Mouse (Mus musculus) hindbrain, embryonic 10.5 days (tissue): ENCODE measurements at regions not wholly inside any gene's neighbourhood (a gene's known extent, or its start where the extent isn't known, plus 50 kb on each side); places are given as distances from the start of the nearest gene placed in this dataset.

Experiments
- DNase-seq: peaks from one replicate; pipeline ENCODE4 v3.0.0-alpha.2; 2017; ENCODE audit warnings: low spot score
- H3K27ac ChIP-seq: fragments of 300-500 bp; sonication (generic); 2 replicates; pipeline ENCODE4 v1.5.1; 2016; ENCODE audit warnings: mild to moderate bottlenecking, moderate library complexity
- H3K27me3 ChIP-seq: fragments of 300-500 bp; sonication (generic); 2 replicates; pipeline ENCODE4 v1.6.1; 2016; ENCODE audit warnings: mild to moderate bottlenecking; ENCODE audit not compliant: poor library complexity, insufficient read depth, severe bottlenecking
- H3K36me3 ChIP-seq: fragments of 300-500 bp; sonication (generic); 2 replicates; pipeline ENCODE4 v1.6.1; 2016; ENCODE audit warnings: mild to moderate bottlenecking, moderate library complexity
- H3K4me1 ChIP-seq: fragments of 300-500 bp; sonication (generic); replicated peaks from 2 replicates; pipeline ENCODE4 v1.6.1; 2016; ENCODE audit warnings: mild to moderate bottlenecking
- H3K4me3 ChIP-seq: fragments of 300-500 bp; sonication (generic); 2 replicates; pipeline ENCODE4 v1.5.1; 2016; ENCODE audit warnings: mild to moderate bottlenecking, moderate library complexity
- H3K9me3 ChIP-seq: fragments of 300-500 bp; sonication (generic); 2 replicates; pipeline ENCODE4 v1.6.1; 2016; ENCODE audit warnings: mild to moderate bottlenecking, moderate library complexity
- WGBS: fragments of 180-500 bp; shearing (Covaris S2); methylation state at CpG from one replicate; pipeline ENCODE4 v1.1.7; 2016; 5-methylcytosine and 5-hydroxymethylcytosine counted together

DNA sequence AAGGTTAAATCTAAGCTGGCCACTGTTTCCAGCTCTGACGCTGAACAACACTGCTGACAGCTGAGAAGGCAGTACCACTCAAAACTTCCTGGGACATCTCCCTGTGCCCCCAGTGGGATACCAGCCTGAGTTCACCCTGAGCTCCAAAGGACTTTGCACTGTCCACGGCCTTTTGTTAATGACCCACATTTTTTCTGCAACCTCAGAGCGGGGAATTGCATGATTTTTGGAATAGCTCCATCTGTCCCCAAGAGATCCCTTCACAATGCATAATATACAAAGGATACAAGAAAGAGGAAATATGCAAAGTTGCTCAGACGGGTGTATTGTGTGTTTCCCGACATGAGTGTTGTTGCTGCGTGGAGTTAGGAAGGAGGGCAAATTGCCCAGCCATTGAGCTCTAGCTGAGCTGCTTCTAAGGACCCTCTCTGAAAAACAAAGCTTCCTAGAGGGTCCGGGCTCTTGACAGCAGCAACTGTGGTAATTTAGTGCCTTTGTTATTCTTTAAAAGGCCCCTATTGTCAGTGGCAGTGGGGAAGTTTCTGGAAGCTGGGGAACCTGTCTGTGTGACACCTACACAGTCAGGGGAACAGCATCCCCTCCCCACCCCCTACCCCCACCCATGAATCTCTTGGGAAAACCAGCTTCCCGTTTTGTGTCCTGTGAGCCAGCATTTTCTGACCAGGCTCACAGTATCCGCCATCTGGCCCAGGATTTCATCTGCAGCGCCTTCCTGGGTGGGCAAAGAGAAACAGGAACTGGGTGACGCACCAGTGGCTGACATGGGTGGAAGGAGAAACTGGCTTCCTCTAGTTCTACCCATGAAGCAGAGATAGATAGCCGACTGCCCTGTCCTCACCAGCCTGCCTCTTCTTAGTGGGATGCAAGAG, 217.4 kb upstream of the Spdye4c start:
- no peaks in the 10 kb centered on the region; the same call in 1 of the 2 replicates for H3K27me3 ChIP-seq
- WGBS = 40% methylated on average over 12 of the region's 12 CpGs
- H3K4me3 ChIP-seq = no peak overlapping the region
- H3K4me1 ChIP-seq = peaks cover 22% of the 10 kb centered on the region
- peak overlapping the region; percentile 75 for H3K27ac ChIP-seq
- DNase-seq = no peak
- H3K36me3 ChIP-seq = no peaks in the 10 kb centered on the region
- H3K9me3 ChIP-seq = no peaks in the 10 kb centered on the region

DNA sequence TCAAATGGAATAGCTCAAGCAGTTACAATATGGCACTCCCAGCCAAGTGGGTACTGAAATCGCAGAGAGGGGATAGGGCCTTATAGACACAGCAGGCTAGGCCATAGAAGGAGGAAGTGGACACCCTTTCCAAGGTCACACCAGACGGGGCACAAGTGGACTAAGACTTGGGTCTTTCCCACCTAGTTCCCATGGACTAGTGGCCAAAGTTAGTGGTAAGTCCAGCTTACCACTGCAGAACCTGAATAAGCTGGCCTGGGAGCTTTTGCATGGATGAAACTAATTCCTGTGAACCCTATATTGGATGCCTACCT, 216.8 kb upstream of the Spdye4c start:
- DNase-seq = no peak
- H3K4me3 ChIP-seq = no peak overlapping the region
- 93% methylated on average over 2 of the region's 2 CpGs for WGBS
- peaks cover 22% of the 10 kb centered on the region for H3K4me1 ChIP-seq
- no peaks in the 10 kb centered on the region; the same call in 1 of the 2 replicates for H3K27me3 ChIP-seq
- H3K9me3 ChIP-seq = no peaks in the 10 kb centered on the region
- H3K27ac ChIP-seq = peak overlapping the region; percentile 75
- H3K36me3 ChIP-seq = no peaks in the 10 kb centered on the region

DNA sequence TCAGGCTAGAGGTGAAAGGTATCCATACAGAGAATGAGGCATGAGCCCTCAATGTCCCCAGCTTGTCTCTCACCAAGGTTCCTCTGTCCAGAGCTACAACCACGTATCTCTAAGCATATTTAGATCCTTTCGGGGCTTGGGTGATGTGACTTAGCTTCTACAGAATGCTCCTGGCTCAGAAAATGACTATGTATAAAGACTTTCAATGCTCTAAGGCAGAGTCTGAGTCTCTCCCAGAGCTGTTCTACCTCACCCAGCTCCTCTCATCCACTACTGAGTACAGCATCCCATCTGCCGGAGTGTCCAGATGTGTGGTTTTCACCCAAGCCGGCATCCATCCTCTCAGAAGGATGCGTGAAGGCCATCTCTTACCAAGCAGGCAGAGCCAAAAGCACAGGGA, 216.1 kb upstream of the Spdye4c start:
- DNase-seq = no peak
- Histone ChIP-seq H3K36me3 (no peaks in the 10 kb centered on the region), H3K27me3 (no peaks in the 10 kb centered on the region; the same call in 1 of the 2 replicates), H3K4me3 (no peak overlapping the region), H3K9me3 (no peaks in the 10 kb centered on the region), H3K4me1 (peaks cover 29% of the 10 kb centered on the region), H3K27ac (no peak overlapping the region)
- 95% methylated on average over 5 of the region's 5 CpGs for whole genome bisulfite sequencing

DNA sequence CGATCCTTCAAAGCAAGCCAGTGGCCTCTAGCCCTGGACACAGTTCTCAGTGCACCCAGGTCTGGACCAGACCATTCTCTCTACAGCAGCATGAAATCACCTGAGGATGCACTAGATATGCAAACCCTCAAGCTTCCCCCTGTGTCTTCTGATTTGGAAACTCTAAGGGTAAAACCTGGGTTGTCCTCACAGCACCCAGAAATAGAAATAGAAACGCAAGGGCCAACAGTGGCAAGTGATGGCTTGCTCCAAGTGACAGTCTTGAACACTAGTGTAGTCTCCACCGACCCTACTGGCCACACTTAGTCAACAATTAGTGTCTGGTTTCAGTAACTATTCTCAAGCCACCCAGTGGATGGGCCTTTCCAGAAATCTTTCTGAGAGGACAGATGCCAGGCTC, 215.2 kb upstream of the Spdye4c start:
- WGBS = 86% methylated on average over 3 of the region's 3 CpGs
- no peaks in the 10 kb centered on the region for H3K9me3 ChIP-seq
- H3K4me1 ChIP-seq = peaks cover 37% of the 10 kb centered on the region
- no peak for DNase-seq
- no peak overlapping the region for H3K4me3 ChIP-seq
- no peak overlapping the region for H3K27ac ChIP-seq
- H3K27me3 ChIP-seq = no peaks in the 10 kb centered on the region; the same call in 1 of the 2 replicates
- no peaks in the 10 kb centered on the region for H3K36me3 ChIP-seq

DNA sequence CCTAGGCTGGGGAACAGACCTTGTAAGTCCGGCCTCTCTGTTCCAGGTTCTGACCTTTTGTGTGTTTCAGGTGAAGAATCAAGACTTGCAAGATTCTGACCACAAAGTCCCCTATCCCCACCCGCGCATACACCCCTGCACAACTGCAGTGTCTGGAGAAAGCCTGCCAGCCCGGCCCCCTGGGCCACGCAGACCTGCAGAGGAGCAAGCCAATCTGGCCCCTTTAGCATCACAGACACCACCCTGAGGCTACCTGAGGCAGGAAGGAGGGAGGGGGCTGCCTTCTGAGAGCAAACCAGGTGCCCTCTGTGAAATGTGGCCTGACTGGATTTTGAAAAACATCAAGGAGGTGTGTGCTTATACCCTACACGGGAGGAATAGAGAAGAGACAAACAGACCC, 213.8 kb upstream of the Spdye4c start:
- H3K27ac ChIP-seq = no peak overlapping the region
- H3K4me1 ChIP-seq = peaks cover 45% of the 10 kb centered on the region
- H3K36me3 ChIP-seq = no peaks in the 10 kb centered on the region
- no peak for DNase-seq
- H3K9me3 ChIP-seq = no peaks in the 10 kb centered on the region
- no peak overlapping the region for H3K4me3 ChIP-seq
- peaks cover 3% of the 10 kb centered on the region; the same call in 1 of the 2 replicates for H3K27me3 ChIP-seq
- WGBS = 77% methylated on average over 6 of the region's 6 CpGs

DNA sequence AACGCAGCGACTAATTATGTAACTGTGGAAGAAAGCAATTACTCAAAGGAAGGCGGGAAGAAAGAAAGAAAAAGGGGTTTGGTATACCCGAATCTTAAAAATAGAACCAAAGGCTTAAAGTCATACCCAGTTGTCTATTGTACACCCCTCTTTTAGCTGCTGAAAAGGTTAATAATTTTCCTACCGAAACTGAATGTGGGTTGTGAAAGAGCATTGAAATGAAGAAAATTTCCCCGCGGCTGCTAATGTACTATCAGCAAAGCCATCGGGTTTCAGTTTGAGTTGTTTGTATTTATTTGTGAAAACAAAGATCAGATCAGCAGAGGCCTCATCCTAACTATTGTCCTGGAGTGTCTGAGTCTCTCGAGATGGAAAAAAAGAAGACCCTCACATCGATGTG, 213.3 kb upstream of the Spdye4c start:
- Histone ChIP-seq H3K27ac (no peak overlapping the region), H3K4me1 (peaks cover 43% of the 10 kb centered on the region), H3K36me3 (no peaks in the 10 kb centered on the region), H3K9me3 (no peaks in the 10 kb centered on the region), H3K4me3 (no peak overlapping the region), H3K27me3 (0 out of 2 replicates have a peak, but pooled peaks cover 3% of the 10 kb centered on the region)
- DNase-seq = no peak
- WGBS = 82% methylated on average over 10 of the region's 10 CpGs

DNA sequence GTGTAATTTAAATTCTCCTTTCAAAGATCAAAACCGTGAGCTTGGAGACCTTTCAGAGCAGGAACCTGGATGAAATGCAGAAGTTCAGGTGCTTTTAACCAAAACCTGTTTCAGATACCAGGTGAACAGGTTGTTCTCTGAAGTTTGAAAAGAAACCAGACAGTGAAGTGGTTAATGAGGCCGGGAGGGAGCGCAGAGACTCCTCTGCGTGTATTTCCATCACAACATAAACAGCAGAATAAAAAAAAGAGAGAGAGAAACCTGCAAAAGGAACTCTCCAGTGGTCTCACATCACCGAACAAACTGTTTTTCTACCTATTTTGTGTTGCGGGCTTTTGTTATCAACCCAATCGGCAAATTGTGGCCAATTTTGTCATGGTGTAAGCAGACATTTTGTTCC, 212.6 kb upstream of the Spdye4c start:
- H3K27me3 ChIP-seq = 0 out of 2 replicates have a peak, but pooled peaks cover 3% of the 10 kb centered on the region
- no peak overlapping the region for H3K4me3 ChIP-seq
- DNase-seq = no peak
- no peak overlapping the region for H3K27ac ChIP-seq
- H3K4me1 ChIP-seq = peaks cover 35% of the 10 kb centered on the region
- WGBS = 70% methylated on average over 7 of the region's 7 CpGs
- no peaks in the 10 kb centered on the region for H3K36me3 ChIP-seq
- no peaks in the 10 kb centered on the region for H3K9me3 ChIP-seq

DNA sequence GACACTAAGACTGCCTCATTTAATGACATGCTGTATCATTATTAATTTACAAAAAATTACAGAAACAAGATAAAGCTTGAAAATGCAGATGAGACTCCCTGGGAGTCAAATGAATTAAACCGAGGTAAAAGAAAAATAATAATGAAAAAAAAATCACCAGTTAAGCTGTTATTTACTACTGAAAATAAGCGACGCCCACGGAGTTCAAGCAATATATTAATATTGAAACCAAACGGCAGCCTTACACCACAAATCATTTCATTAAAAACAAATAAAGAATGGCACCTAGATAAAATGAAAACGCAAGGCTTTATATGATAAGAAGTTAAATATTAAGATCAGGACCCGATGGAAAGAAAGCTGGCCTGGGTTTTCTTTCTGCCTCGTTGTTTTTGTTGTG, 211.9 kb upstream of the Spdye4c start:
- Histone ChIP-seq H3K4me1 (peaks cover 34% of the 10 kb centered on the region), H3K27me3 (0 out of 2 replicates have a peak, but pooled peaks cover 3% of the 10 kb centered on the region), H3K4me3 (no peak overlapping the region), H3K36me3 (no peaks in the 10 kb centered on the region), H3K27ac (0 out of 2 replicates have a peak overlapping the region, but pooled peaks have one; percentile 40), H3K9me3 (no peaks in the 10 kb centered on the region)
- no peak for DNase-seq
- 88% methylated on average over 8 of the region's 8 CpGs for WGBS

DNA sequence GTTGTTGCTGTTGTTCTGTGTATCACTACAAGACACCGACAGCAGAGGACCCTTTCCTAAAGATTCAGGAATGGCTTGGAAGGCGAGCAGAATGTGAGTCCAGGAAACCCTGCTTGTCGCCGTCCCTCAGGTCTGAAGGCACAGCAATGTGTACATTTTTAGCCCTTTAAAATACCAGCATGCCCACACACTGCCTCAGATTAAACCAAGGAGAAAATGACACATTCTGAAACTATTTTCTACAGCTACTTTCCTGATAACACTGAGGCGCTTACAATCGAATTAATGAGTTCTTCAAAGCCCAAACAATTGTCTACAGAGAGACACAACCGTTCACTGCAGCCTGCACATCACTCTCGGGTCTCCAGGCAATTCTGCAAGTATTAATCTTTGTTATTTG, 211.5 kb upstream of the Spdye4c start:
- H3K9me3 ChIP-seq = no peaks in the 10 kb centered on the region
- peaks cover 35% of the 10 kb centered on the region for H3K4me1 ChIP-seq
- no peaks in the 10 kb centered on the region for H3K36me3 ChIP-seq
- DNase-seq = no peak
- WGBS = 49% methylated on average over 8 of the region's 8 CpGs
- H3K4me3 ChIP-seq = no peak overlapping the region
- 0 out of 2 replicates have a peak, but pooled peaks cover 3% of the 10 kb centered on the region for H3K27me3 ChIP-seq
- H3K27ac ChIP-seq = peak overlapping the region; percentile 40; the same call in 1 of the 2 replicates

DNA sequence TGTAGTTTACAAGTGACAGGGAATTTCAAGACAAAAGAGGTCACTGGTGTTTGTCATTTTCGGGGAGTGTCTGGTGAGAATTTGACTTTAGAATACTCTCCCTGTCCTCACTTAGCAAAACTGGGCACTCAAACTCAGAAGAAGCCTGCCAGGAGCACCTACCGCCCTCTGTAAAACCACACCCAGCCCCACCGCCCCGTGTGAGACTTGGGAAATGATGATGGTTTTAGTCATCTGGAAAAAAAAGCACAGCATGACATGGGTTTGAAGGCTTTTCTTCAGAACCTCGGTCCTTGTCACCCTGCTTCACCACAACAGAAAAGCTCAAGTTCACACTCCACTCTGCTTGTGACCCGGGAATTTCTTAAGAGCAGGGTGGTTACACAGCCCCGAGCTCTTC, 210.4 kb upstream of the Spdye4c start:
- Histone ChIP-seq H3K27me3 (0 out of 2 replicates have a peak, but pooled peaks cover 3% of the 10 kb centered on the region), H3K4me1 (peaks cover 35% of the 10 kb centered on the region), H3K27ac (peak overlapping the region; percentile 29; the same call in 1 of the 2 replicates), H3K36me3 (no peaks in the 10 kb centered on the region), H3K9me3 (no peaks in the 10 kb centered on the region), H3K4me3 (no peak overlapping the region)
- DNase-seq = no peak
- 40% methylated on average over 7 of the region's 7 CpGs for WGBS

DNA sequence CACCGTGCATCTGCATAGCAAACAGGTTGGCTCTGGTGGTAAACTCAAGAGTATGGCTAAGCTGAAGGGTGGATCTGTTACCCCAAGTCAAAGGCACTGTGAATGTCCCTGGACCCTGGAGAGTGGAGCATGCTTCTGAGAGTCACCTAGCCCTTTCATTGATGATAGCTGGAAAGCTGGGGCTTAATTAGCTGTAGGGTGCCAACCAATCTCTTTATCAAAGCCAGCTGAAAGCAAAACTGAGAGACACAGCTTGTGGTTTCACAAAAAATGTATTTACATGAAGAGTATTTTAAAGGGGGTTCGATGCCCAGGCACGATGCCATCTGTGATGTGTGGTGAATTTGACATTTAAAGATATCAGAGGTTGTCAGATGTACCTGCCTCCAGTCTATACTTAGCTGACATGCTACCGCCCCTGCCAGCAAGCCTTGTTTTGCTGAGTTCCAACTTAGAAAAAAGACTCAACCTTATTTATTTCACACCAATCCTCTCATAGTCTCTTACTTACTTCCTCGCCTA, 209.3 kb upstream of the Spdye4c start:
- H3K4me1 ChIP-seq = peaks cover 35% of the 10 kb centered on the region
- no peaks in the 10 kb centered on the region for H3K9me3 ChIP-seq
- H3K36me3 ChIP-seq = no peaks in the 10 kb centered on the region
- H3K27ac ChIP-seq = no peak overlapping the region
- H3K27me3 ChIP-seq = 0 out of 2 replicates have a peak, but pooled peaks cover 3% of the 10 kb centered on the region
- 87% methylated on average over 5 of the region's 5 CpGs for WGBS
- no peak for DNase-seq
- H3K4me3 ChIP-seq = no peak overlapping the region

DNA sequence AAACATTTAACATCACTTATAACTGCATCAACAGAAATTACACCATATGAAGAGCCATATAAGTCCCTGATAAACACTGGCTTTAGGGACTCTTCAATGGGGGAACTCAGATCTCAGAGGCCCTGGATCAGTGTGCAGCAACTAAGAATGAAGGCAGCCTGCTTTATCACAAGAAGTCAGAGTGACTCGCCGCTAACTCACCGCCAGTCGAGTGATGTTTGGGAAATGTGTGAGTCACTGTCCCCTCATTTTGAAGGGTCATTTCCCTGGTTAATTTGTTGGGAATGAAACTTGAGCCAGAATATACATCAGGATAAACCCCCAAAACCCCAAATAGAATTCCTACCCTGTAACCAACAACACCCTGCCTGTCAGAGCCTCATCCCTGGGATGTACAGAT, 208.5 kb upstream of the Spdye4c start:
- DNase-seq = no peak
- Histone ChIP-seq H3K27ac (no peak overlapping the region), H3K27me3 (0 out of 2 replicates have a peak, but pooled peaks cover 3% of the 10 kb centered on the region), H3K36me3 (no peaks in the 10 kb centered on the region), H3K9me3 (no peaks in the 10 kb centered on the region), H3K4me3 (no peak overlapping the region), H3K4me1 (peaks cover 35% of the 10 kb centered on the region)
- WGBS = 79% methylated on average over 4 of the region's 4 CpGs

DNA sequence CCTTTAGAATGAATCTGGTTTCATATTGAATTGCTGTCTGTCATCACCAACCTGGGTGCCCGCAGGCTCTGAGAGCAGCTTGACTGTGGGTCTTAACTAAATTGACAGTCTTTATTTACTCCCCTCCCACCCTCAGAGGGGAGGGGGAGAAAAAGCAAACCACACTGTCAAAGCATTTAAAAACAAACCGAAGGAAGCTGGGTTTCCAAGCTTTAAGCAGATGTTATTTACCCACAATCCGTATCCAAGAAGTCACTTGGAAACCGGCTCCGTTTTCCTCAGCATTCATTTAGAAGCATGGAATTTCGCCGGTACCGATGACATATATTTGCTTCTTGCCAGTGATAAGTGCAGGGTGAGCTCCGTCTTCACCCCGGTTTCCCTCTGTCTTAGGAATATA, 206.4 kb upstream of the Spdye4c start:
- Histone ChIP-seq H3K9me3 (no peaks in the 10 kb centered on the region), H3K27ac (peak overlapping the region; percentile 17; the same call in 1 of the 2 replicates), H3K4me3 (no peak overlapping the region), H3K36me3 (no peaks in the 10 kb centered on the region), H3K4me1 (peaks cover 42% of the 10 kb centered on the region), H3K27me3 (0 out of 2 replicates have a peak, but pooled peaks cover 3% of the 10 kb centered on the region)
- no peak for DNase-seq
- 74% methylated on average over 10 of the region's 10 CpGs for WGBS
